Mouse (Mus musculus) cerebellum, adult 2 months (tissue): ENCODE measurements around the gene Wdhd1.

ENCODE experiments used
- CTCF ChIP-seq: fragments of 200-500 bp; IDR thresholded peaks from 2 replicates; pipeline ENCODE4 v1.5.1; 2011; ENCODE audit warnings: low read depth, mild to moderate bottlenecking, control low read depth, low read length, moderate library complexity, borderline replicate concordance; ENCODE audit not compliant: insufficient read depth
- POLR2A ChIP-seq: fragments of 200-500 bp; IDR thresholded peaks from 2 replicates; pipeline ENCODE4 v1.6.1; 2011; ENCODE audit warnings: low read length, control low read depth, borderline replicate concordance; ENCODE audit not compliant: insufficient read depth

DNA sequence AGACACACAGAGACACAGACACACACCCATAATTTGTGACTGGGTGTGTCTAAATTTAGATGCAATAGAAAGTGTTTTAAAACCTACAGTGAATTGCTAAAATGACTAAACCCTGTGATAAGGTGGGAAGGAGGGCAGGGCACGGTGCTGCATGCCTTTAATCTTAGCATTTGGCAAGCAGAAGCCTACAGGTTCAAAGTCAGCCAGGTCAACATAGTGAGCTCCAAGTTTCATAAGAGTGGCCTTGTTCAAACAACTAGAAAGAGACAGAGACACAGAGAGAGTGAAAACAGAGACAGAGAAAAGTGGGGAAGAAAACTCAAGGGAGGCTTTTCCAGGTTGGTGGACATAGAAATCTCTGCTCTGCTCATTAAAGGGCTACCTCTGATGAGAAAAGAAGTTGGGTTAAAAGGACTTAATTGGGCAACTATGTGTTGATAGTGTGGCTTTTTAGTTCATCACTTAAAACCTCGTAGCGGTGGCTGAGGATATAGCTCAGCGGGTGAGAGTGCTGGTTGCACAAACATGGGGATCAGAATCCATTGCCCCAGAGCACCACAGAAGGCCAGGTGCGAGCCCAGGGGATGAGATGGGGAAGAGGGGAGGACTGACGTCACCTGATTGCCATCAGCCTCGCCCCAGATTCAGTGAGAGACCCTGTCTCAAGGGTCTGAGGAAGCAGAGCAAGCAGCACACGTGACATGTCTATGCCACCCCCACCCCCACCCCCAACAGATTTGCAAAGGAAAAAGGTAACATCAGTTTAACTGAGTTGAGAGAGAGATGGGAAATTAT is 56.2 kb downstream of the Wdhd1 start:
- TF ChIP-seq CTCF (no peak), POLR2A (no peak)
